Mouse (Mus musculus): ENCODE data around the gene 4931409K22Rik.

GRCm38 (mm10) chr5:24500851-24501250, 55.8 kb downstream of the 4931409K22Rik start:
- TF ChIP-seq CTCF (IDR thresholded peaks at IDR 0.05; ENCODE audit: control insufficient read depth, insufficient read depth, low read length) (no peak), POLR2A (IDR thresholded peaks at IDR 0.05; ENCODE audit: borderline replicate concordance, control insufficient read depth, low read depth, low read length) (no peak)
